In genomic region chrX:163957381-163957780, GRCm38 (mm10) we compare ENCODE assay signal across 8 mouse cellular contexts. TPM values are rescaled to one million over a fixed set of nuclear protein-coding genes. Genes with fewer than 3 reads are reported as not detected.
DNase-seq lines count a peak whose midpoint lies in the region; ATAC-seq lines count a peak whose summit lies in the region.

No protein-coding gene starts in this region.

- H3K4me3 ChIP-seq in kidney, embryonic 15.5 days (replicated peaks): peak overlapping the region; percentile 71
- peak overlapping the region; percentile 75 for H3K4me3 ChIP-seq in hindbrain, embryonic 14.5 days (replicated peaks; ENCODE audit: low read length)
- H3K4me3 ChIP-seq in midbrain, embryonic 14.5 days (replicated peaks; ENCODE audit: low read depth, low read length): peak overlapping the region; percentile 60

- WGBS in kidney, embryonic 15.5 days: 29% methylated on average over 12 of the region's 12 CpGs
- WGBS in hindbrain, embryonic 14.5 days: 33% methylated on average over 12 of the region's 12 CpGs
- 41% methylated on average over 12 of the region's 12 CpGs for WGBS in midbrain, embryonic 14.5 days

- no peak for ATAC-seq in kidney, embryonic 15.5 days (replicated peaks; ENCODE audit: low FRiP score)
- peak; percentile 6; the same call in 1 of the 2 replicates for ATAC-seq in hindbrain, embryonic 14.5 days (ENCODE audit: low FRiP score)
- no peak for ATAC-seq in midbrain, embryonic 14.5 days (ENCODE audit: low FRiP score, low TSS enrichment)

- H3K4me1 ChIP-seq in kidney, embryonic 15.5 days: peaks cover 7% of the 10 kb centered on the region; the same call in 1 of the 2 replicates
- peaks cover 7% of the 10 kb centered on the region; the same call in 1 of the 2 replicates for H3K4me1 ChIP-seq in hindbrain, embryonic 14.5 days (replicated peaks; ENCODE audit: control insufficient read depth, insufficient read depth, low read length)
- no peaks in the 10 kb centered on the region for H3K4me1 ChIP-seq in midbrain, embryonic 14.5 days (ENCODE audit: control insufficient read depth, insufficient read depth, low read length)

- peak overlapping the region; percentile 59 for H3K4me2 ChIP-seq in kidney, embryonic 15.5 days
- H3K4me2 ChIP-seq in hindbrain, embryonic 14.5 days (replicated peaks): peak overlapping the region; percentile 53
- H3K4me2 ChIP-seq in midbrain, embryonic 14.5 days (ENCODE audit: low read length): peak overlapping the region; percentile 55

- peaks cover 33% of the 10 kb centered on the region for H3K36me3 ChIP-seq in kidney, embryonic 15.5 days
- H3K36me3 ChIP-seq in hindbrain, embryonic 14.5 days (replicated peaks; ENCODE audit: control insufficient read depth, insufficient read depth): peaks cover 32% of the 10 kb centered on the region
- H3K36me3 ChIP-seq in midbrain, embryonic 14.5 days (ENCODE audit: control insufficient read depth, insufficient read depth, low read length): peaks cover 20% of the 10 kb centered on the region; the same call in 1 of the 2 replicates

- peak overlapping the region; percentile 99 for H3K27ac ChIP-seq in kidney, embryonic 15.5 days
- peak overlapping the region; percentile 96 for H3K27ac ChIP-seq in hindbrain, embryonic 14.5 days
- no peak overlapping the region for H3K27ac ChIP-seq in midbrain, embryonic 14.5 days (replicated peaks; ENCODE audit: low read depth, low read length)

- H3K9ac ChIP-seq in kidney, embryonic 15.5 days: peak overlapping the region; percentile 77
- H3K9ac ChIP-seq in hindbrain, embryonic 14.5 days: peak overlapping the region; percentile 81
- peak overlapping the region; percentile 76; the same call in 1 of the 2 replicates for H3K9ac ChIP-seq in midbrain, embryonic 14.5 days (replicated peaks; ENCODE audit: low read length)

- H3K9me3 ChIP-seq in kidney, embryonic 15.5 days (replicated peaks): no peaks in the 10 kb centered on the region
- no peaks in the 10 kb centered on the region for H3K9me3 ChIP-seq in hindbrain, embryonic 14.5 days (ENCODE audit: control insufficient read depth, low read length)
- H3K9me3 ChIP-seq in midbrain, embryonic 14.5 days (ENCODE audit: control insufficient read depth, low read length): no peaks in the 10 kb centered on the region

- DNase-seq in kidney, adult 9 months: no peak
- peak; percentile 1 for DNase-seq in c-Kit-positive CD71-positive TER-119-negative erythroid progenitor cells, embryonic 14.5 days (ENCODE audit: low read depth)
- no peak for DNase-seq in hindbrain, embryonic 14.5 days (ENCODE audit: low spot score)
- no peak for DNase-seq in midbrain, embryonic 14.5 days
- no peak for DNase-seq in urinary bladder, postnatal 14 days (ENCODE audit: low spot score)
- DNase-seq in adrenal gland, postnatal 14 days: no peak
- no peak for DNase-seq in urinary bladder, adult 18-20 months (ENCODE audit: low spot score in 2 of 2)

- H3K27me3 ChIP-seq in kidney, embryonic 15.5 days: peaks cover 14% of the 10 kb centered on the region
- peaks cover 7% of the 10 kb centered on the region; the same call in 1 of the 2 replicates for H3K27me3 ChIP-seq in hindbrain, embryonic 14.5 days (ENCODE audit: control insufficient read depth, insufficient read depth, low read length)
- H3K27me3 ChIP-seq in midbrain, embryonic 14.5 days (ENCODE audit: control insufficient read depth, insufficient read depth, low read length): no peaks in the 10 kb centered on the region

RNA-seq across cellular contexts. Expression of gene Zrsr2, which starts 1.1 kb away (rescaled TPM):
- 60.8 and 69.8 TPM in 2 replicates for polyA plus RNA-seq in kidney, embryonic 15.5 days (2015; fragmentation: Nextera tagmentation; extraction: Ambion mirVana)
- polyA plus RNA-seq in hindbrain, embryonic 14.5 days (2014; fragmentation: Nextera tagmentation; extraction: Ambion mirVana): 49.8 and 49.9 TPM in 2 replicates
- 45.8 and 52.2 TPM in 2 replicates for polyA plus RNA-seq in midbrain, embryonic 14.5 days (2014; fragmentation: Nextera tagmentation; extraction: Ambion mirVana)
- total RNA-seq in adrenal gland, postnatal 14 days (2021): 25.4 and 33.8 TPM in 2 replicates

RNA-seq across cellular contexts. Expression of gene Ap1s2, which starts 48.6 kb away (rescaled TPM):
- 21.8 and 22.5 TPM in 2 replicates for polyA plus RNA-seq in kidney, embryonic 15.5 days (2015; fragmentation: Nextera tagmentation; extraction: Ambion mirVana)
- polyA plus RNA-seq in hindbrain, embryonic 14.5 days (2014; fragmentation: Nextera tagmentation; extraction: Ambion mirVana): 155 and 167 TPM in 2 replicates
- polyA plus RNA-seq in midbrain, embryonic 14.5 days (2014; fragmentation: Nextera tagmentation; extraction: Ambion mirVana): 105 and 107 TPM in 2 replicates
- 20.3 and 25.0 TPM in 2 replicates for total RNA-seq in adrenal gland, postnatal 14 days (2021)
